Mouse (Mus musculus): ENCODE measurements around the gene Tmem243.

GRCm38 (mm10) chr5:9114162-9114561, 13.7 kb downstream of the Tmem243 start:
- TF ChIP-seq GATA1 (IDR thresholded peaks at IDR 0.05; ENCODE audit: borderline replicate concordance, low read length): no peak
- no peak for TF ChIP-seq FLI1 (IDR thresholded peaks at IDR 0.05; ENCODE audit: low read length)
